Mouse (Mus musculus): Measurements from ENCODE around the gene Cnn1. TPM values are rescaled to one million over a fixed set of nuclear protein-coding genes. Genes with fewer than 3 reads are reported as not detected.

Gene Cnn1
- total and polyA plus RNA-seq, 3 experiments: not detected

GRCm38 (mm10) chr9:22051958-22052254, 47.1 kb upstream of the Cnn1 start, which contains the start of gene Elavl3:
TSS of gene Elavl3 (minus strand) at chr9:22052023.
- H3K4me3 ChIP-seq (replicated peaks in 1 of 3; ENCODE audit: low read depth in 2 of 3, low read length in 2 of 3, poor library complexity in 1 of 3): no peak within 1 kb of the TSS
- no peaks in the 10 kb centered on the region for H3K79me2 ChIP-seq (replicated peaks; ENCODE audit: control insufficient read depth, extremely low read depth, insufficient read depth, poor library complexity, severe bottlenecking)
- peaks cover 2% of the 10 kb centered on the region for H3K9me3 ChIP-seq (replicated peaks; ENCODE audit: low read length)
- in situ Hi-C loops (cut with MboI; ENCODE audit: low pct_ligation_motif_present, low pct_unique_long_range_greater_than_20kb, low sequenced_read_pairs): no loop called here
- no peak within 1 kb of the TSS for H3K4me2 ChIP-seq (ENCODE audit: insufficient read depth, low read depth, poor library complexity, severe bottlenecking)
- no peak for TF ChIP-seq HCFC1 (IDR thresholded peaks at IDR 0.05; ENCODE audit: low read depth, low read length)
- TF ChIP-seq BHLHE40 (IDR thresholded peaks at IDR 0.05; ENCODE audit: low read depth, low read length): no peak
- TF ChIP-seq JUN (IDR thresholded peaks at IDR 0.05; ENCODE audit: insufficient read depth, low read depth, low read length): no peak
- TF ChIP-seq POLR2A (IDR thresholded peaks at IDR 0.05; ENCODE audit: low read depth, low read length): no peak
- no peak for TF ChIP-seq USF1 (IDR thresholded peaks at IDR 0.05; ENCODE audit: low read depth, low read length)
- no peak for TF ChIP-seq SMC3 (IDR thresholded peaks at IDR 0.05; ENCODE audit: low read depth, low read length)
- TF ChIP-seq POLR2AphosphoS2 (IDR thresholded peaks at IDR 0.05; ENCODE audit: low read depth, low read length): no peak
- no peak for TF ChIP-seq MAFK (IDR thresholded peaks at IDR 0.05; ENCODE audit: insufficient replicate concordance, low read length)
- TF ChIP-seq TCF12 (IDR thresholded peaks at IDR 0.05; ENCODE audit: low read depth, low read length): no peak
- TF ChIP-seq RCOR1 (conservative IDR thresholded peaks at IDR 0.05; ENCODE audit: low read depth, low read length): no peak
- TF ChIP-seq E2F4 (IDR thresholded peaks at IDR 0.05; ENCODE audit: insufficient replicate concordance, low read depth, low read length): no peak
- TF ChIP-seq JUND (conservative IDR thresholded peaks at IDR 0.05; ENCODE audit: low read depth, low read length): no peak
- no peak for TF ChIP-seq MAZ (IDR thresholded peaks at IDR 0.05; ENCODE audit: low read depth, low read length)
- TF ChIP-seq CTCF (conservative IDR thresholded peaks at IDR 0.05 in 1 of 2, IDR thresholded peaks at IDR 0.05 in 1 of 2; ENCODE audit: low read depth in 2 of 2, low read length in 2 of 2): no peak
- no peak for TF ChIP-seq MAX (IDR thresholded peaks at IDR 0.05; ENCODE audit: low read length)
- TF ChIP-seq SIN3A (IDR thresholded peaks at IDR 0.05; ENCODE audit: low read length): no peak
- no peak for TF ChIP-seq ETS1 (conservative IDR thresholded peaks at IDR 0.05; ENCODE audit: low read depth, low read length)
- TF ChIP-seq MXI1 (IDR thresholded peaks at IDR 0.05; ENCODE audit: low read depth, low read length): no peak
- no peak for TF ChIP-seq ELF1 (IDR thresholded peaks at IDR 0.05; ENCODE audit: low read depth, low read length)
- H3K27ac ChIP-seq (ENCODE audit: insufficient read depth, low read depth): no peak within 1 kb of the TSS
- H3K4me1 ChIP-seq (ENCODE audit: control insufficient read depth in 1 of 2, insufficient read depth in 2 of 2): no peaks in the 10 kb centered on the region
- dilution Hi-C loops (cut with MboI; ENCODE audit: extremely low pct_ligation_motif_present, extremely low pct_unique_long_range_greater_than_20kb, low sequenced_read_pairs): no loop called here
- H3K9ac ChIP-seq (ENCODE audit: insufficient read depth, low read depth): no peak within 1 kb of the TSS
- DNase-seq (ENCODE audit: extremely low read depth): no peak
- peaks cover 12 to 24% of the 10 kb centered on the region in 2 experiments for H3K36me3 ChIP-seq (replicated peaks in 1 of 2; ENCODE audit: control insufficient read depth in 1 of 2, insufficient read depth in 1 of 2, low read length in 1 of 2)
- H3K27me3 ChIP-seq (replicated peaks): no peaks in the 10 kb centered on the region

- Histone ChIP-seq H3K27me3 (replicated peaks) (no peaks in the 10 kb centered on the region), H3K4me1 (ENCODE audit: control insufficient read depth in 1 of 2, insufficient read depth in 2 of 2) (no peaks in the 10 kb centered on the region)
These were observed 45.4 kb upstream of the Cnn1 start for GRCm38 (mm10) chr9:22053657-22054056.

More at GRCm38 (mm10) chr9:22053657-22054056, 45.4 kb upstream of the Cnn1 start:
- DNase-seq (ENCODE audit: extremely low read depth): no peak
- peaks cover 25 to 42% of the 10 kb centered on the region in 2 experiments for H3K36me3 ChIP-seq (replicated peaks in 1 of 2; ENCODE audit: control insufficient read depth in 1 of 2, insufficient read depth in 1 of 2, low read length in 1 of 2)
- no peak overlapping the region for H3K27ac ChIP-seq (ENCODE audit: insufficient read depth, low read depth)
- no peak overlapping the region for H3K4me3 ChIP-seq (replicated peaks in 1 of 3; ENCODE audit: low read depth in 2 of 3, low read length in 2 of 3, poor library complexity in 1 of 3)
- H3K9me3 ChIP-seq (replicated peaks; ENCODE audit: low read length): peaks cover 2% of the 10 kb centered on the region
- TF ChIP-seq NRF1 (IDR thresholded peaks at IDR 0.05; ENCODE audit: low read depth, low read length): no peak
- no peak for TF ChIP-seq ZC3H11A (IDR thresholded peaks at IDR 0.05; ENCODE audit: low read depth, low read length)
- TF ChIP-seq KAT2A (IDR thresholded peaks at IDR 0.05; ENCODE audit: insufficient replicate concordance, low read length): no peak
- TF ChIP-seq E2F4 (IDR thresholded peaks at IDR 0.05; ENCODE audit: insufficient replicate concordance, low read depth, low read length): no peak
- no peak for TF ChIP-seq USF1 (IDR thresholded peaks at IDR 0.05; ENCODE audit: low read depth, low read length)
- TF ChIP-seq CHD1 (IDR thresholded peaks at IDR 0.05; ENCODE audit: low read depth, low read length): no peak
- TF ChIP-seq SMC3 (IDR thresholded peaks at IDR 0.05; ENCODE audit: low read depth, low read length): no peak
- TF ChIP-seq GABPA (IDR thresholded peaks at IDR 0.05; ENCODE audit: insufficient replicate concordance, low read depth, low read length): no peak
- TF ChIP-seq ZKSCAN1 (IDR thresholded peaks at IDR 0.05; ENCODE audit: borderline replicate concordance, low read depth, low read length): no peak
- TF ChIP-seq USF2 (conservative IDR thresholded peaks at IDR 0.05; ENCODE audit: low read depth, low read length): no peak
- TF ChIP-seq ETS1 (conservative IDR thresholded peaks at IDR 0.05; ENCODE audit: low read depth, low read length): no peak
- TF ChIP-seq ZMIZ1 (IDR thresholded peaks at IDR 0.05; ENCODE audit: low read depth, low read length): no peak
- no peak for TF ChIP-seq MXI1 (IDR thresholded peaks at IDR 0.05; ENCODE audit: low read depth, low read length)
- no peak for TF ChIP-seq RCOR1 (conservative IDR thresholded peaks at IDR 0.05; ENCODE audit: low read depth, low read length)
- TF ChIP-seq CHD2 (IDR thresholded peaks at IDR 0.05; ENCODE audit: low read length): no peak
- TF ChIP-seq HCFC1 (IDR thresholded peaks at IDR 0.05; ENCODE audit: low read depth, low read length): no peak
- no peak for TF ChIP-seq POLR2AphosphoS2 (IDR thresholded peaks at IDR 0.05; ENCODE audit: low read depth, low read length)
- no peak for TF ChIP-seq ELF1 (IDR thresholded peaks at IDR 0.05; ENCODE audit: low read depth, low read length)
- TF ChIP-seq MYC (IDR thresholded peaks at IDR 0.05; ENCODE audit: low read depth, low read length): no peak
- no peak for TF ChIP-seq BHLHE40 (IDR thresholded peaks at IDR 0.05; ENCODE audit: low read depth, low read length)
- in situ Hi-C loops (cut with MboI; ENCODE audit: low pct_ligation_motif_present, low pct_unique_long_range_greater_than_20kb, low sequenced_read_pairs): no loop called here
- H3K9ac ChIP-seq (ENCODE audit: insufficient read depth, low read depth): no peak overlapping the region
- H3K79me2 ChIP-seq (replicated peaks; ENCODE audit: control insufficient read depth, extremely low read depth, insufficient read depth, poor library complexity, severe bottlenecking): no peaks in the 10 kb centered on the region
- H3K4me2 ChIP-seq (ENCODE audit: insufficient read depth, low read depth, poor library complexity, severe bottlenecking): no peak overlapping the region
- dilution Hi-C loops (cut with MboI; ENCODE audit: extremely low pct_ligation_motif_present, extremely low pct_unique_long_range_greater_than_20kb, low sequenced_read_pairs): no loop called here

Data from CH12.LX (cell line).